Mouse (Mus musculus) kidney, adult 10 weeks (tissue): Measurements from ENCODE around the gene Xcl1. TPM values are rescaled to one million over a fixed set of nuclear protein-coding genes. Genes with fewer than 3 reads are reported as not detected.

Experiments used
- polyA plus RNA-seq: library from polyadenylated mRNA; stranded (reverse); fragments of 350-450 nt; fragmentation: Illumina TruSeq; extraction: RNeasy Lipid Tissue Mini Kit (QIAGEN cat#74804); gene quantifications from one replicate; pipeline ENCODE4 v1.2.3, GENCODE M21; 2014; ENCODE audit warnings: low read depth, low replicate concordance

Xcl1 gene
- not detected for polyA plus RNA-seq

DNA sequence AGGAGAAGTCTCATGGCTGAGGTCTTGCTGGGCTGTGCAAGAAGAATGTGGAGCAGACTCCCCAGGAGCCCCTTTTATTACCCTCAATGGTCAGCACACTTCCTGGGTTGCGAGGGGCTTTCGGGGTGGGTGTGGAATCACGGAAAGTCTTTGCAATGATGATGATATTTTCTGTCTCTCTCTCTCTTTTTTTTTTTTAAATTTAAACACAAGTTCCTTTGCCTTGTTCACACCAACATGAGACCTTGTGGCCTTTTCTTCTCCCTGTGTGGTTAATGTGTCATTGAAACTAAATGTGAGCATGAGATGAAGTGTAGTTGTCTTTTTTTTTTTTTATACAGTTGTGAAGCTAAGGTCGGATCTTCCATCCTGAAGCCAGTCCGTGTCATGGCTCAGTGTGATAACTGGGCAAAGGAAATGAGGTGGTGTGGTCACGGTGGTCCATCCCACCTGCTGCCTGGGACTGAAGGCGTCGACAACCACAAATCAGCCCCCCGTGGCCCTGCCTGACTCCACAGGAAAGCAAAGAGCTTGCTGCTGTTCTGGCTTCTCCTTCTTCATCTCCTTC is at the start of gene Xcl1:
Xcl1 (minus strand) TSS at position 51 of the 568 bp plus-strand sequence.

Other genes starting within 250 kb of the Xcl1 start
- 11.0 TPM for gene Dpt, start 138.9 kb downstream of the Xcl1 start, polyA plus RNA-seq
- gene Tbx19, start 225.2 kb upstream of the Xcl1 start, polyA plus RNA-seq = not detected